Mouse (Mus musculus): Measurements from ENCODE around the gene Aph1b. TPM values are rescaled to one million over a fixed set of nuclear protein-coding genes. Genes with fewer than 3 reads are reported as not detected.
"Not testable (repeated sequence)": the region's sequence is repeated elsewhere in the genome, so short reads cannot be mapped to it uniquely, and the experiment has no call there.

The Aph1b gene
- 1 to 10 TPM in 1 of 2 experiments, under 1 TPM in 1; 0.79 to 1.1 TPM for polyA plus RNA-seq (2017; shearing (Covaris generic))

GRCm38 (mm10) chr9:66795464-66796324 is at the start of gene Aph1b:
TSS of gene Aph1b (minus strand) at chr9:66795490.
- ATAC-seq, result peak; percentile 90

GRCm38 (mm10) chr9:66835097-66835480 is 39.8 kb upstream of the Aph1b start:
- ATAC-seq, result peak; percentile 42

- ATAC-seq, result peak; percentile 99
Measured at GRCm38 (mm10) chr9:66834318-66835096, 39.2 kb upstream of the Aph1b start, which contains the start of gene Aph1c. TSS of gene Aph1c (minus strand) at chr9:66834726.

- no peak for ATAC-seq
Measured at GRCm38 (mm10) chr9:66833851-66834250, 38.6 kb upstream of the Aph1b start.

- no peak for ATAC-seq
Measured at GRCm38 (mm10) chr9:66832366-66832908, 37.1 kb upstream of the Aph1b start.

- ATAC-seq, result peak; percentile 63
Measured at GRCm38 (mm10) chr9:66825990-66826389, 30.7 kb upstream of the Aph1b start.

GRCm38 (mm10) chr9:66822255-66822654 is 27.0 kb upstream of the Aph1b start:
- ATAC-seq, result not testable (repeated sequence)

GRCm38 (mm10) chr9:66820996-66821395 is 25.7 kb upstream of the Aph1b start:
- ATAC-seq, result peak; percentile 91

- no peak for ATAC-seq
Measured at GRCm38 (mm10) chr9:66813392-66813791, 18.1 kb upstream of the Aph1b start.

- ATAC-seq, result not testable (repeated sequence)
Measured at GRCm38 (mm10) chr9:66805951-66806350, 10.7 kb upstream of the Aph1b start.

GRCm38 (mm10) chr9:66801947-66802346 is 6.7 kb upstream of the Aph1b start:
- no peak for ATAC-seq

- ATAC-seq, result no peak
Measured at GRCm38 (mm10) chr9:66796739-66797138, 1.4 kb upstream of the Aph1b start, which contains the start of gene Gm10647. TSS of gene Gm10647 (plus strand) at chr9:66797039.

GRCm38 (mm10) chr9:66794629-66795463 is 444 bp downstream of the Aph1b start:
- ATAC-seq, result no peak

- ATAC-seq, result no peak
Measured at GRCm38 (mm10) chr9:66787821-66788220, 7.5 kb downstream of the Aph1b start.

GRCm38 (mm10) chr9:66784552-66784951 is 10.7 kb downstream of the Aph1b start:
- peak; percentile 43 for ATAC-seq

GRCm38 (mm10) chr9:66770701-66771100 is 24.6 kb downstream of the Aph1b start:
- ATAC-seq, result no peak

- no peak for ATAC-seq
Measured at GRCm38 (mm10) chr9:66769275-66769674, 26.0 kb downstream of the Aph1b start.

- ATAC-seq, result no peak
Measured at GRCm38 (mm10) chr9:66768721-66769120, 26.6 kb downstream of the Aph1b start.

- no peak for ATAC-seq
Measured at GRCm38 (mm10) chr9:66760991-66761390, 34.3 kb downstream of the Aph1b start.

GRCm38 (mm10) chr9:66752849-66753248 is 42.4 kb downstream of the Aph1b start:
- no peak for ATAC-seq

GRCm38 (mm10) chr9:66748390-66748789 is 46.9 kb downstream of the Aph1b start:
- ATAC-seq, result no peak

GRCm38 (mm10) chr9:66744531-66744930 is 50.8 kb downstream of the Aph1b start:
- ATAC-seq, result no peak
